Comparison of ENCODE assay signal across 23 mouse cellular contexts in genomic region chr17:12999069-12999468, GRCm38 (mm10). TPM values are rescaled to one million over a fixed set of nuclear protein-coding genes. Genes with fewer than 3 reads are reported as not detected.
"Had no signal": no experiment of that assay in that cellular context is flagged by ENCODE, and none has a peak within 500 bp of the region (broad histone marks: within the 10 kb centered on the region; RNA-seq: fewer than 3 reads in every experiment).

No protein-coding gene starts in this region.

- H3K4me2 ChIP-seq: lung, embryonic 14.5 days; midbrain, embryonic 11.5 days; midbrain, embryonic 13.5 days; midbrain, embryonic 15.5 days; neural tube, embryonic 12.5 days; stomach, embryonic 15.5 days had no signal

- H3K4me1 ChIP-seq: midbrain, embryonic 13.5 days; midbrain, embryonic 15.5 days; neural tube, embryonic 12.5 days; stomach, embryonic 15.5 days had no signal

- ATAC-seq: midbrain, embryonic 13.5 days; midbrain, embryonic 15.5 days had no signal

- H3K4me3 ChIP-seq: megakaryocyte, embryonic 14.5 days; midbrain, embryonic 13.5 days; midbrain, embryonic 15.5 days; neural tube, embryonic 12.5 days; stomach, embryonic 15.5 days had no signal

- H3K27me3 ChIP-seq: megakaryocyte, embryonic 14.5 days; midbrain, embryonic 13.5 days; midbrain, embryonic 15.5 days; neural tube, embryonic 12.5 days; stomach, embryonic 15.5 days had no signal

- H3K27ac ChIP-seq: macrophage; midbrain, embryonic 13.5 days; midbrain, embryonic 15.5 days; neural tube, embryonic 12.5 days; stomach, embryonic 15.5 days; stomach, postnatal 0 days had no signal

- H3K9me3 ChIP-seq: megakaryocyte, embryonic 14.5 days; midbrain, embryonic 13.5 days; midbrain, embryonic 15.5 days; neural tube, embryonic 12.5 days; stomach, embryonic 15.5 days had no signal

- H3K36me3 ChIP-seq: midbrain, embryonic 13.5 days; midbrain, embryonic 15.5 days; neural tube, embryonic 12.5 days; stomach, embryonic 15.5 days had no signal

- DNase-seq: lung, adult 18-20 months; lung, embryonic 14.5 days; lung, postnatal 14 days; lung, postnatal 36 days; right cerebral cortex, postnatal 14 days; thymus, adult 2 months; thymus, postnatal 25 days; thymus, postnatal 4 days had no signal

- H3K9ac ChIP-seq: lung, embryonic 14.5 days; midbrain, embryonic 13.5 days; midbrain, embryonic 15.5 days; neural tube, embryonic 12.5 days; stomach, embryonic 15.5 days had no signal

RNA-seq across cellular contexts. Expression of gene Gpr31b, which starts 53.0 kb away (rescaled TPM):
- total RNA-seq: monocyte, adult 5-6 weeks; neutrophil, adult 5-6 weeks had no signal
- polyA plus RNA-seq: lung, embryonic 14.5 days; lung, embryonic 16.5 days; midbrain, embryonic 11.5 days; midbrain, embryonic 13.5 days; midbrain, postnatal 0 days; neural tube, embryonic 12.5 days; neural tube, embryonic 14.5 days; stomach, embryonic 15.5 days; urinary bladder, adult 2 months had no signal

RNA-seq across cellular contexts. Expression of gene Acat3, which starts 58.7 kb away (rescaled TPM):
- total RNA-seq: monocyte, adult 5-6 weeks had no signal
- polyA plus RNA-seq: spleen, adult 2 months had no signal
